Mouse (Mus musculus) kidney, embryonic 16.5 days (tissue): ENCODE measurements around the gene Nckap1l. TPM values are rescaled to one million over a fixed set of nuclear protein-coding genes. Genes with fewer than 3 reads are reported as not detected.
"Not testable (repeated sequence)": the region's sequence is repeated elsewhere in the genome, so short reads cannot be mapped to it uniquely, and the experiment has no call there.

Experiments used
- ATAC-seq: fragments of 200-750 bp; cut with Nextera tagmentation; 2 replicates; pipeline ENCODE4 v1.8.0; 2017; ENCODE audit warnings: moderate TSS enrichment; ENCODE audit not compliant: low FRiP score, low TSS enrichment
- H3K27ac ChIP-seq: fragments of 300-500 bp; sonication (generic); 2 replicates; pipeline ENCODE4 v1.5.1; 2014; ENCODE audit warnings: low read length
- H3K27me3 ChIP-seq: fragments of 300-500 bp; sonication (generic); 2 replicates; pipeline ENCODE4 v1.6.1; 2014; ENCODE audit warnings: low read length, control low read depth, mixed read lengths; ENCODE audit not compliant: insufficient read depth
- H3K36me3 ChIP-seq: fragments of 300-500 bp; sonication (generic); 2 replicates; pipeline ENCODE4 v1.6.1; 2014; ENCODE audit warnings: low read length, control low read depth, mixed read lengths; ENCODE audit not compliant: insufficient read depth
- H3K4me1 ChIP-seq: fragments of 300-500 bp; sonication (generic); 2 replicates; pipeline ENCODE4 v1.6.1; 2014; ENCODE audit warnings: low read length, control low read depth, mixed read lengths; ENCODE audit not compliant: insufficient read depth
- H3K4me2 ChIP-seq: fragments of 300-500 bp; sonication (generic); replicated peaks from 2 replicates; pipeline ENCODE4 v1.6.1; 2014; ENCODE audit warnings: low read depth, low read length
- H3K4me3 ChIP-seq: fragments of 300-500 bp; sonication (generic); 2 replicates; pipeline ENCODE4 v1.5.1; 2014; ENCODE audit warnings: mild to moderate bottlenecking, low read length
- H3K9ac ChIP-seq: fragments of 300-500 bp; sonication (generic); replicated peaks from 2 replicates; pipeline ENCODE4 v1.6.1; 2014; ENCODE audit warnings: low read length
- H3K9me3 ChIP-seq: fragments of 300-500 bp; sonication (generic); 2 replicates; pipeline ENCODE4 v1.6.1; 2016; ENCODE audit warnings: low read length, control low read depth
- WGBS: fragments of 180-500 bp; shearing (Covaris S2); extraction: QIAGEN DNeasy Blood & Tissue Kit; methylation state at CpG from one replicate; pipeline ENCODE4 v1.1.7; 2014; 5-methylcytosine and 5-hydroxymethylcytosine counted together
- polyA plus RNA-seq: library from polyadenylated mRNA; unstranded; fragments of >200 nt; fragmentation: Nextera tagmentation; extraction: Ambion mirVana; gene quantifications from 2 replicates; pipeline ENCODE4 v1.2.1, GENCODE M21; 2015

Gene Nckap1l
- 1.6 and 2.0 TPM in 2 replicates for polyA plus RNA-seq

DNA sequence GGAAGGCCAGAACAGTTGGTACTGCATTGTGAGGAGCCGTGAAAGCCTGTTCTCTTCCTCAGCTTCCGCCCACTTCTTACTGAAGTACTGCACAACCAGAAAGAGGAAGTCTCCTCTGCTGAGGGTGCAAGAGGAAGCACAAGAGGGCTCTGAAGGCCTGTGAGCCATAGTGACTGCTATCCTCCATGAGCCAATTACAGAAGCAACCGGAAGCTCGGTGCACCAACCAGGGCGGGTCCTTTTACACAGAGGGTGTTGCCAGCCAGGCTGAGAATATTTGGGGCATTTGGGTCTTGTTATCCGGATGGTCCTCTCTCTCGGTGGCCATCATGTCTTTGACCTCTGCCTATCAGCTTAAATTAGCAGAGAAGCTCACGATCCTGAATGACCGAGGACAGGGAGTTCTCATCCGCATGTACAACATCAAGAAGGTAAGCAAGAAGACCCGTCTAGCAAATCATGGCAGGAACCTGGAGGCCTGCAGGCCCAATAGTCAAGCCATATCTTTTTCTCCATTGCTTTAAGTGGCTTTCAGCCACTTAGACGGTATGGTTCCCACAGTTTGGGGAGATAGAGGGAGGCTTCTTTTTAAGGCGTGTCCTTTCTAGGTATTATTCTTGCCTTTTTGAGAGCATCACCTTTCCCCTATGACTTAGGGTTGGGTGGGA lies at the start of gene Nckap1l:
Gene Nckap1l, plus strand, starts transcription at position 244 of the 668 bp plus-strand sequence.
- Histone ChIP-seq H3K4me1 (no peaks in the 10 kb centered on the region), H3K9ac (no peak within 1 kb of the TSS), H3K4me2 (no peak within 1 kb of the TSS), H3K36me3 (no peaks in the 10 kb centered on the region), H3K9me3 (no peaks in the 10 kb centered on the region), H3K27me3 (no peaks in the 10 kb centered on the region), H3K27ac (no peak within 1 kb of the TSS), H3K4me3 (no peak within 1 kb of the TSS)
- 87% methylated on average over 13 of the region's 13 CpGs for WGBS
- no peak for ATAC-seq

DNA sequence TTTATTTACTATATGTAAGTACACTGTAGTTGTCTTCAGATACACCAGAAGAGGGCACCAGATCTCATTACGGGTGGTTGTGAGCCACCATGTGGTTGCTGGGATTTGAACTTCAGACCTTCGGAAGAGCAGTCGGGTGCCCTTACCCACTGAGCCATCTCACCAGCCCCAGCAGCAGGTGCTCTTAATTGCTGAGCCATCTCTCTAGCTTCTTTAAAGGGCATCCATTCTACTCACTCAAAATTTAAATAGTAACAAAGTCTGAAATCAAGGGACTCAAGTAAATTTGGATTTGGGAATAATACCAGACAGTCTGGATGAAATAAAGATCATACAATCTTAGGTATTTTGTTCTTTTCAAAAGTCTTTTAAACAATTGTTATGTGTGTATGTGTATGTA lies 48.0 kb upstream of the Nckap1l start:
- ATAC-seq, H3K9me3 ChIP-seq, H3K27ac ChIP-seq, H3K27me3 ChIP-seq, H3K4me1 ChIP-seq, H3K36me3 ChIP-seq, H3K4me3 ChIP-seq, H3K9ac ChIP-seq, H3K4me2 ChIP-seq: not testable (repeated sequence)
- 84% methylated on average over 2 of the region's 3 CpGs for WGBS

DNA sequence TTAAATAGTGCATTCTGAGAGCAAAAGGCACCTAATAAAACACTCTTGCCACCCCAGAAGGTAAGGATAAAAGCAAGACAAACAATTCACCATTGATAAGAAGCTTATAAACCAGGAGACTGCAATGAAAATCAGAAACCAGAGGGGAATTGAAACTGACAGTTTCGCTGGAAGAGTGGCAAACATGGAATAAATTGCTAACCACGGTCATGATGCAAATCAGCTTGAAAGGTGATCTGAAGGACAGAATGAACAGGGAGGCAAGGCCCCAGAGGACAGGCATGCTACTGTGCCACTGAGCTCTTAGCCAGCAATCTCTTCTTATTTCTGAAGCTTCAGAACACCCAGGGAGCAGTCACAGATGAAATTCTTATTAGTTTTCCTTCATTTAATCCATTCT lies 26.6 kb upstream of the Nckap1l start:
- Histone ChIP-seq H3K9ac (no peak overlapping the region), H3K4me3 (no peak overlapping the region), H3K4me2 (no peak overlapping the region), H3K9me3 (no peaks in the 10 kb centered on the region), H3K4me1 (no peaks in the 10 kb centered on the region), H3K27ac (no peak overlapping the region), H3K36me3 (no peaks in the 10 kb centered on the region), H3K27me3 (no peaks in the 10 kb centered on the region)
- WGBS: 39% methylated on average over 2 of the region's 2 CpGs
- ATAC-seq: no peak

DNA sequence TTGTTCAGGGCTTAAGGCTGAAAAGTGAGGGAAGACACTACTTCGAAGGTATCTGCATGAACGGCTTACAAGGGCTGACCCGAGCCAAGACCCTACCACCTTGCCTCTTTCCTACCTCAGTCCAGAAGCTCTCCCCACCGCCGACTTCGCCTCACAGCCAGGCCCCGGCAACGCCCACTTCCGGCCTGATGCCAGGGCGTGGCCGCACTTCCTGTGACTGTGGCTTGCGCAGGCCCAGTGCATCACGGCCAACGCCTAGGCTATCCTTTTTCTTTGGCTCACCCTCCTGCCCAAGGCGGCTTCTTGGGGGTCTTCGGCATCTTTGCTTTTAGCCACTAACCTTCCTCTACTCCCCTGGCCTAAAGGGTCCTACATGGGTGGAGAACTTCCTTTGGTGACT lies 23.4 kb upstream of the Nckap1l start, which contains the start of gene Gtsf1:
Gene Gtsf1, minus strand, starts transcription at position 230 of the 400 bp plus-strand sequence.
- Histone ChIP-seq H3K9ac (no peak within 1 kb of the TSS), H3K27ac (no peak within 1 kb of the TSS), H3K27me3 (no peaks in the 10 kb centered on the region), H3K4me2 (no peak within 1 kb of the TSS), H3K4me3 (no peak within 1 kb of the TSS), H3K9me3 (no peaks in the 10 kb centered on the region), H3K36me3 (no peaks in the 10 kb centered on the region), H3K4me1 (no peaks in the 10 kb centered on the region)
- no peak for ATAC-seq
- 95% methylated on average over 16 of the region's 16 CpGs for WGBS

DNA sequence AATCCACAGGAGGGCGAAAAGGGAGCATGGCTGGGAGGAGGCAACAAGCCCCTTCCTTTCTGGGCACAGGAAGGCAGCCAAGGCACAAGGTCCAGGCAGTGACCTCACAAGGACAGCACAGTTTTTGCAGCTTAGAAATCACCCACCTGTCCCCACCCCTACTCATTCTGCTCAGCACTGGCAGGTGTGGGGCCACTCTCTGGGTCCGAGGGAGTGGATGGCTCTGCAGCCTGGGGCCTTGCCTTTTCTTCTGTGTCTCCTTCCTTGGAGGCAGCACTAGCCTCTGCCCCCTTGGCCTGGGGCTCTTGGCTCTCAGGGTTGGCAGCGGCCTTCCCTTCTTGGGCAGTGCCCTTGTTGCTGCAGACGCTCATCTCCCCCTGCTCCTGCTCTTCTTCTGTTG lies 7.6 kb upstream of the Nckap1l start:
- not testable (repeated sequence) for H3K4me2 ChIP-seq, H3K27ac ChIP-seq, H3K9ac ChIP-seq, H3K27me3 ChIP-seq, ATAC-seq, H3K4me3 ChIP-seq, H3K4me1 ChIP-seq, H3K9me3 ChIP-seq, H3K36me3 ChIP-seq
- WGBS: 83% methylated on average over 4 of the region's 4 CpGs

DNA sequence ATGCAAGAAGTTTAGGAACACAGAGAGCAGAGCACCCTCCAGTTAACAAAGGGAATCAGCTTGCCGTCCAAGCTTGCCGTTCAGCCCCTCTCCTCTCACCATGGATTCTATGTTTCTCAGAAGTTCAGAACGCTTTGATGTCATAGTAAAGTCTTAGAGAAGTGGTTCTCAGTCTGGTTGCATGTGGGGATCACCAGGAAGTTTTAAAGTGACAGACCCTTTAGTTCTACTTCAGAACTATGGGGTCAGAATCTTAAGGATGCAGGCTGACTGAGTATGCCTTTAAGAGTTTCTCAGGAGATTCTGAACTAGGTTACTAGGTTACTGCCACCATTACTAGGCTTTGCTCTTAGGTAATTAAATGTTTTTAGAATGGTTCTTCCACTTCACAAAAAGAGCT lies 5.2 kb upstream of the Nckap1l start, which contains the start of gene Gtsf2:
Gene Gtsf2, minus strand, starts transcription at position 101 of the 400 bp plus-strand sequence.
- H3K36me3 ChIP-seq: no peaks in the 10 kb centered on the region
- no peak within 1 kb of the TSS for H3K4me2 ChIP-seq
- no peaks in the 10 kb centered on the region for H3K27me3 ChIP-seq
- 19% methylated on average over 3 of the region's 3 CpGs for WGBS
- no peak within 1 kb of the TSS for H3K27ac ChIP-seq
- no peak for ATAC-seq
- no peaks in the 10 kb centered on the region for H3K4me1 ChIP-seq
- H3K9ac ChIP-seq: no peak within 1 kb of the TSS
- H3K9me3 ChIP-seq: no peaks in the 10 kb centered on the region
- no peak within 1 kb of the TSS for H3K4me3 ChIP-seq

DNA sequence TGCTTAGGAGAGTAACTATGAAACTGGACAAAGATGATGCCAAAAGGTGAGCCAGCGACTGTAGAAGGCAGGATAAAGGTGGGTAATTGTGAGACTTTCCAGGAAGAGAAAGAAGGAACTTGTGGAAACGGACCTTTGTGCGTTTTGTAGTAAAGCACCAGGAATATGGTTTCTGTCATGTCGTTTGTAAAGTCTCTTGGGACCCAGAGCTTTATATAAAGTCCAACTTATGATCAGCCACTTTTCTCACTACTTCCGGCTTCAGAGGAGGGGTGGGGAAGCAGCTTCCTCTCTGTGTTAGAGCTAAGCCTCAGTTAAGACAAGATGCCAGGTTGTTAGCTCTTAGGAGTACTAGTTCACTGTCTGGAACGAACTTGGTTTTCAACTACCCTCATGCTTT lies 855 bp downstream of the Nckap1l start:
- 85% methylated on average over 6 of the region's 6 CpGs for WGBS
- no peaks in the 10 kb centered on the region for H3K4me1 ChIP-seq
- no peak overlapping the region for H3K4me3 ChIP-seq
- no peak overlapping the region for H3K27ac ChIP-seq
- ATAC-seq: no peak
- H3K9me3 ChIP-seq: no peaks in the 10 kb centered on the region
- H3K4me2 ChIP-seq: no peak overlapping the region
- H3K9ac ChIP-seq: no peak overlapping the region
- no peaks in the 10 kb centered on the region for H3K27me3 ChIP-seq
- no peaks in the 10 kb centered on the region for H3K36me3 ChIP-seq

DNA sequence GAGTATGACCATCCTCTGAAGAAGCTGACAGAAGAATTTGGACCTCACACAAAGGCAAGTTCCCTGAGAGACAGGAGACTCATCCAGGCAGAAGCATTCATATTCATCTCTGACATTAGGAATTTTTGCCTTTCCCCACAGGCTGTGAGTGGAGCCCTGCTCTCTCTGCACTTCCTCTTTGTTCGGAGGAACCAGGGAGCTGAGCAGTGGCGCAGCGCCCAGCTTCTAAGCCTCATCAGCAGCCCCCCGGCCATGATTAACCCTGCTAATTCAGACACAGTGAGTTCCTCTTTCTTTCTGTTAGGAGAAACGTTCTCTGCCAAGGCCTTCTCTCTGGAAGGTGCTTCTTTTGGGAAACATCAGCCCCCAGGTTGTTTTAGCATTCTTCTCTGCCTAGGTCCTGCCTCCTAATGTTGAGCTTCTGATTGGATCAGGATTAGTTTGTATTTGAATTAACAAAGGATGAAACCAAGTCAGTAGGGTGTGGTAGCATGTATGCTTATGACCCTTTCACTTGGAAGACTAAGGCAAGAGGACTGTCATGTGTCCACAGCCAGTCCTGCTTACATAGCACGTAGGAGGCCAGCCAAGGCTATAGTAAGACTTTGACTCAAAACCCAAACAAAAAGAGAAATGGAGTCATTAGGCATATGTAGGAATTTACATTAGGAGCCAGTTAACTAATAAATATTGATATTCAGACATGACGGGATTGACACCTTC lies 9.1 kb downstream of the Nckap1l start:
- Histone ChIP-seq H3K9me3 (no peaks in the 10 kb centered on the region), H3K27me3 (no peaks in the 10 kb centered on the region), H3K9ac (no peak overlapping the region), H3K36me3 (no peaks in the 10 kb centered on the region), H3K27ac (no peak overlapping the region), H3K4me2 (no peak overlapping the region), H3K4me3 (no peak overlapping the region), H3K4me1 (no peaks in the 10 kb centered on the region)
- WGBS: 73% methylated on average over 7 of the region's 7 CpGs
- ATAC-seq: no peak

DNA sequence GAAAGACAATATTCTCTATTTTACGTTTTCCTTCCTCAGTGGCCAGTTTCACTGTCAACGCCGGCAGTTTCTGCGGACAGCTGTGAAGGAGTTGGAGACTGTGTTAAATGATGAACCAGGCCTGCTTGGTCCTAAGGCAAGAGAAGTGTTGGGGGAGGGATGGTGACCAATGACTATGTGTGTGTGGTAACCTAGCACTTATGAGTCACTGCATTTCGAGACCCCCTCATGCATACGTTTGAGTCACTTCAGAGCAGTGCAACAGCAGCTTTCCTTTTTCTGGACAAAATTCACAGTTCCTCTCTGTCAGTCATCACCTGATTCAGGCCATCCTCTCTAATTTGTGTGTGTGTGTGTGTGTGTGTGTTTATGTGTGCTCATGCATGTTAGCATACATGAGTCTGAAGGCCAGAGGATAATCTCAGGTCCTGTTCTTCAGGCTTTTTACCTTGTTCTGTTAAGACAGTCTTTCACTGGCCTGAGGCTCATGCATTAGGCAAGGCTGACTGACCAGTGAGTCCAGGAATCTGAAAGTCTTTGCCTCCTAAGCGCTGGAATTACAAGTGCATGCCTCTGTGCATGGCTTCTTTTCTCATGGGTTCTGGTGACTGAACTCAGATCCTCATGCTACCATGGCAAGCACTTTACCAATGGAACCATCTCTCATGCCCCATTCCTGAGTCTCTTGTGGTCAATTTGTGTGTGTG lies 18.0 kb downstream of the Nckap1l start:
- Histone ChIP-seq H3K27ac (no peak overlapping the region), H3K27me3 (no peaks in the 10 kb centered on the region), H3K4me1 (no peaks in the 10 kb centered on the region), H3K4me3 (no peak overlapping the region), H3K36me3 (no peaks in the 10 kb centered on the region), H3K4me2 (no peak overlapping the region), H3K9ac (no peak overlapping the region), H3K9me3 (no peaks in the 10 kb centered on the region)
- ATAC-seq: no peak
- 68% methylated on average over 7 of the region's 7 CpGs for WGBS

DNA sequence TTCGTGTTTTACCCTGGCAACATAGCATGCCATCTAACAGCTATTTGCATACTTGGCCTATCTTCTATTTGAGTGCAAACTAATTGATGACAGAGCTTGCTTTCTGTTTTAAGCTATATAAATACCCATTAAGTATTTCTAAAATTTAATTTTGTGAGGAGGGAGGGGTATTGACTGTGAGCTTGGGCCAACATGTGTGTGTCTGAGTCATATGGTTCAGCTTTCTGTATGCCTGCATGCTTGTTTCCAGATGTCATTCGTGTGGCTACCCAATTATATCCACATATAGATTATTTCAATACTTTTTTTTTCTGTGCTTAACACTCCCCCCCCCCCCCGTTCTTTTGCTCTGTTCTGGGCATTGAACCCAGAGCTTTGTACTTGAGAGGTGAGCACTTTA lies 18.7 kb downstream of the Nckap1l start:
- Histone ChIP-seq H3K4me3 (no peak overlapping the region), H3K36me3 (no peaks in the 10 kb centered on the region), H3K4me2 (no peak overlapping the region), H3K9ac (no peak overlapping the region), H3K27ac (no peak overlapping the region), H3K4me1 (no peaks in the 10 kb centered on the region), H3K27me3 (no peaks in the 10 kb centered on the region), H3K9me3 (no peaks in the 10 kb centered on the region)
- WGBS: 85% methylated on average over 3 of the region's 3 CpGs
- ATAC-seq: no peak
